ENCODE assay signal across 12 mouse cellular contexts in the genomic region with DNA sequence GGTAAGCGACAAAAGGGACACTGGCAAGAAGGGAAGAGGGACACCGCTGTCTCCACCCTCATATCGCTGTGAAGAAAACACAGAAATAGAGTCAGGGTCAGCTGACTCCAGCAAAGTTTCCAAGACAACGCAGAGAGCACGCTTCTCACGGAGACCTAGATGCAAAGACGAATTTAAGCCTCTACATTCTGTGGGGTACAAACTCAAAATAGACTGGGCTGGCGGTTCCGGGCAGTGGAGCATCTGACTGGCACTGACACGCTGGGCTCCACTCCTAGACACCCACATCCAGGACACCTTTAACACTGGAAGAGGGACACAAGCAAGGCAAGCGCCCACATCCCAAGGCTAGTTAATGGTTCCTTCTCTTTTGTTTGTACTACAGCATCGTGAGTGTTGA.
"Had no signal": no experiment of that assay in that cellular context is flagged by ENCODE, and none has a peak within 500 bp of the region (broad histone marks: within the 10 kb centered on the region; RNA-seq: fewer than 3 reads in every experiment).

No protein-coding gene starts in this region.

- H3K4me2 ChIP-seq: intestine, embryonic 15.5 days; liver, embryonic 11.5 days; liver, embryonic 15.5 days; midbrain, embryonic 13.5 days; stomach, embryonic 15.5 days had no signal

- H3K4me3 ChIP-seq: intestine, embryonic 15.5 days; limb, embryonic 10.5 days; liver, embryonic 15.5 days; midbrain, embryonic 13.5 days; stomach, embryonic 15.5 days had no signal

- H3K4me1 ChIP-seq: intestine, embryonic 15.5 days; limb, embryonic 10.5 days; liver, embryonic 15.5 days; midbrain, embryonic 13.5 days; stomach, embryonic 15.5 days had no signal

- H3K27ac ChIP-seq: intestine, embryonic 15.5 days; limb, embryonic 10.5 days; liver, embryonic 15.5 days; midbrain, embryonic 13.5 days; stomach, embryonic 15.5 days had no signal

- H3K27me3 ChIP-seq: intestine, embryonic 15.5 days; liver, embryonic 15.5 days; midbrain, embryonic 13.5 days; stomach, embryonic 15.5 days had no signal

- H3K9ac ChIP-seq: intestine, embryonic 15.5 days; liver, embryonic 15.5 days; midbrain, embryonic 13.5 days; stomach, embryonic 15.5 days had no signal

- DNase-seq: kidney, adult 18-20 months; kidney, postnatal 10 days; layer of hippocampus, postnatal 36 days; lung, adult 2 months; lung, postnatal 36 days had no signal

- ATAC-seq: intestine, embryonic 15.5 days; lung, postnatal 0 days; midbrain, embryonic 13.5 days had no signal

- H3K9me3 ChIP-seq: intestine, embryonic 15.5 days; limb, embryonic 10.5 days; liver, embryonic 15.5 days; midbrain, embryonic 13.5 days; stomach, embryonic 15.5 days had no signal
